Mouse (Mus musculus) liver, postnatal 0 days (tissue): ENCODE measurements around the gene Kyat1. TPM values are rescaled to one million over a fixed set of nuclear protein-coding genes. Genes with fewer than 3 reads are reported as not detected.

Source experiments
- ATAC-seq: fragments of 200-750 bp; cut with Nextera tagmentation; 2 replicates; pipeline ENCODE4 v1.8.0; 2017; ENCODE audit warnings: mild to moderate bottlenecking, moderate library complexity
- DNase-seq: peaks from one replicate; pipeline ENCODE4 v3.0.0-alpha.2; 2016
- H3K27ac ChIP-seq: fragments of 300-500 bp; sonication (generic); 2 replicates; pipeline ENCODE4 v1.5.1; 2014; ENCODE audit warnings: antibody characterized with exemption, moderate library complexity, mild to moderate bottlenecking, low read depth
- H3K27me3 ChIP-seq: fragments of 300-500 bp; sonication (generic); 2 replicates; pipeline ENCODE4 v1.6.1; 2014; ENCODE audit warnings: low read length, control low read depth, mixed read lengths; ENCODE audit not compliant: insufficient read depth
- H3K36me3 ChIP-seq: fragments of 300-500 bp; sonication (generic); replicated peaks from 2 replicates; pipeline ENCODE4 v1.6.1; 2014; ENCODE audit warnings: mild to moderate bottlenecking, control low read depth, low read length, moderate library complexity, mixed read lengths; ENCODE audit not compliant: insufficient read depth
- H3K4me1 ChIP-seq: fragments of 300-500 bp; sonication (generic); 2 replicates; pipeline ENCODE4 v1.6.1; 2014; ENCODE audit warnings: antibody characterized with exemption, mild to moderate bottlenecking, control low read depth; ENCODE audit not compliant: insufficient read depth
- H3K4me2 ChIP-seq: fragments of 300-500 bp; sonication (generic); 2 replicates; pipeline ENCODE4 v1.6.1; 2014; ENCODE audit warnings: low read depth, mild to moderate bottlenecking, low read length, moderate library complexity, mixed read lengths
- H3K4me3 ChIP-seq: fragments of 300-500 bp; sonication (generic); 2 replicates; pipeline ENCODE4 v1.5.1; 2014; ENCODE audit warnings: low read depth, low read length
- H3K9ac ChIP-seq: fragments of 300-500 bp; sonication (generic); replicated peaks from 2 replicates; pipeline ENCODE4 v1.6.1; 2014; ENCODE audit warnings: mild to moderate bottlenecking, moderate library complexity
- H3K9me3 ChIP-seq: fragments of 300-500 bp; sonication (generic); 2 replicates; pipeline ENCODE4 v1.6.1; 2016; ENCODE audit warnings: mild to moderate bottlenecking, control low read depth, low read length, mixed read lengths
- CTCF ChIP-seq: sonication (generic); IDR thresholded peaks from 2 replicates; pipeline ENCODE4 v1.5.1; 2016; ENCODE audit warnings: antibody characterized with exemption, low read depth
- EP300 ChIP-seq: IDR thresholded peaks from 2 replicates; pipeline ENCODE4 v1.6.1; 2016; ENCODE audit warnings: antibody characterized with exemption, low read depth, mild to moderate bottlenecking
- WGBS: fragments of 180-500 bp; shearing (Covaris S2); extraction: QIAGEN DNeasy Blood & Tissue Kit; methylation state at CpG from one replicate; pipeline ENCODE4 v1.1.7; 2014; ENCODE audit not compliant: insufficient replicate concordance; 5-methylcytosine and 5-hydroxymethylcytosine counted together
- polyA plus RNA-seq: library from polyadenylated mRNA; unstranded; fragments of >200 nt; fragmentation: Nextera tagmentation; extraction: Ambion mirVana; gene quantifications from 2 replicates; pipeline ENCODE4 v1.2.1, GENCODE M21; 2015

The Kyat1 gene
- 32.2 and 32.3 TPM in 2 replicates for polyA plus RNA-seq

DNA sequence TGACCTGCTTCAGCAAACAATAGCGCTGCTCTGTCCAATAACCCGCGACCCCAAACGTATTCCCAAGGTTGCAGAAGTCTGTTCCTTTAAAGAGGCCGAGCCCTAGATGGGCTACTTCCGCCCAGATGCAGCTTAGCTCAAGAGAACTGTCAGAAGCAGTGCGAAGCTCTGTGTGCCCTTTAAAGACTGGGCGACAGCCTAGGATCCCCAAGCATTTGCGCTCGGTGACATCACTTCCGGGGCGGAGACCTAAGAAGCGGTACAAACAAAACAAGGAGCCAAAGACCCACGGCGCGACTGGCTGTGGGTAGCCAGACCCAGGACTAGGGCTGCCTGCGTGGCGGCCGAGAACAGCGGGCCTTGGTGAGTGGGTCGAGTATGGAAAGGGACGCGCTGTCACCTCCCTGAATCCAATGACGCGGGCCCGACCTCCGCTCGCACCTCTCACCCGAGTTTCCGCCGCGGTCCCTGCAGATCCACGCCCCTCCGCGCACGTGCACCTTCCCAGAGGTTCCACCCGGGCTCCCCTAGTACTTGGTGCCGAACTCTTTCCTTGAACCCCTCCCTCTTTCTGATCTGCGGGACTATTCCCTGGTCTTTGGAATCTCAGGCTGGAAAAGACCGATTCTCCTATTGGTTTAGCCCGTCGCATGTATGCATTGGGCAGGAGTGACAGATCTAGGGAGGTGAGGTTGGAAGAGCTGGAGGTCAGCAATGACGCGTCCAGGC, at the start of gene Kyat1:
Gene Kyat1, minus strand, starts transcription at position 219 of the 729 bp plus-strand sequence.
- ATAC-seq (peak; percentile 88), DNase-seq (peak; percentile 94)
- H3K27me3 ChIP-seq = no peaks in the 10 kb centered on the region
- H3K9ac ChIP-seq = peak within 1 kb of the TSS; percentile 77
- no peaks in the 10 kb centered on the region for H3K36me3 ChIP-seq
- TF ChIP-seq EP300 = 0 out of 2 replicates have a peak, but pooled peaks have one; percentile 34
- no peak for TF ChIP-seq CTCF
- no peaks in the 10 kb centered on the region for H3K9me3 ChIP-seq
- H3K27ac ChIP-seq = peak within 1 kb of the TSS; percentile 93
- peaks cover 16% of the 10 kb centered on the region for H3K4me1 ChIP-seq
- H3K4me2 ChIP-seq = peak within 1 kb of the TSS; percentile 95
- peak within 1 kb of the TSS; percentile 80 for H3K4me3 ChIP-seq
- 1% methylated on average over 44 of the region's 44 CpGs for WGBS

DNA sequence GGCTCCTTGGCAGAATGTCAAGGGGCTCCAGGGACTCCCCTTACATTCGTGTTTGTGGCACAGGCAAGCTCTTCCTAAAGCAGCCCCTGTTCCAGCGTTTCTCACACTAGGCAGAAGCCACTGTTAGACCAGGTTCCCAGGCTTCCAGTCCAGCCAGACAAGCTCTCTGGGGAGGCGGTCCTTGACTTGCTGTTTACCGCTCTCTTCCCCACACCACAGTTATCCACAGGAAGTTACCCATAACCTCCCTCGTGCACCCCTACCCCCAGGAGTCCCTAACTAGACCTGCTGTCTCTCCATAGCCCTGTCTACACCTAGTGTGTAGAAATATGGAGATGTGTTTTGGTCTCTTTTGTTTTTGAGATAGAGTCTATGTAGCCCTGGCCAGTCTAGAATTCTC, 48.2 kb upstream of the Kyat1 start:
- peaks cover 14% of the 10 kb centered on the region for H3K4me1 ChIP-seq
- H3K36me3 ChIP-seq = peaks cover 54% of the 10 kb centered on the region
- no peak for ATAC-seq
- no peaks in the 10 kb centered on the region for H3K27me3 ChIP-seq
- no peaks in the 10 kb centered on the region for H3K9me3 ChIP-seq
- H3K4me2 ChIP-seq = no peak overlapping the region
- WGBS = 46% methylated on average over 5 of the region's 5 CpGs
- TF ChIP-seq EP300 = no peak
- no peak for TF ChIP-seq CTCF
- no peak overlapping the region for H3K27ac ChIP-seq
- H3K9ac ChIP-seq = no peak overlapping the region
- no peak for DNase-seq
- no peak overlapping the region for H3K4me3 ChIP-seq

DNA sequence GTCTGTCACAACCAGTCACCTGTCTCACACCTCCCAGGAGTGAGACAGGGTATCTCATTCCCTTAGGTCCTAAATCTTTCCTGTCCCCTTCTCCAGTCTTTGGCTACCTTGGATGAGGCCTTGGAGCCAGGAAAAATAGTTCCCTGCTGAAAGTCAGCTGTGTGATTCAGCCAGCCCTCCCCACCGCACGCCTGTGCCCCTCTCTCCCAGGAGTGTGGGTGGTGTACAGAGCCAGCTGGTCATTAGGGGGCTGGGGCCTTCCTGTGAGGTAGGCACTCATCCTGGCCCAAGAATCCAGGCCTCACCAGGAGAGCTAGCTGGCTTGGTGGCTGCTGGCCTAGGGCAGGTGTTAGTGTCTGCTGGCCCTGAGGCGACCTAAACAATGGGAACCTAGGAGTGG, 46.9 kb upstream of the Kyat1 start:
- no peak overlapping the region for H3K4me2 ChIP-seq
- H3K36me3 ChIP-seq = peaks cover 55% of the 10 kb centered on the region
- ATAC-seq (no peak), DNase-seq (no peak)
- H3K27ac ChIP-seq = no peak overlapping the region
- no peak for TF ChIP-seq CTCF
- no peak for TF ChIP-seq EP300
- peaks cover 12% of the 10 kb centered on the region for H3K4me1 ChIP-seq
- WGBS = 71% methylated on average over 3 of the region's 3 CpGs
- H3K27me3 ChIP-seq = no peaks in the 10 kb centered on the region
- no peak overlapping the region for H3K9ac ChIP-seq
- no peaks in the 10 kb centered on the region for H3K9me3 ChIP-seq
- H3K4me3 ChIP-seq = no peak overlapping the region

DNA sequence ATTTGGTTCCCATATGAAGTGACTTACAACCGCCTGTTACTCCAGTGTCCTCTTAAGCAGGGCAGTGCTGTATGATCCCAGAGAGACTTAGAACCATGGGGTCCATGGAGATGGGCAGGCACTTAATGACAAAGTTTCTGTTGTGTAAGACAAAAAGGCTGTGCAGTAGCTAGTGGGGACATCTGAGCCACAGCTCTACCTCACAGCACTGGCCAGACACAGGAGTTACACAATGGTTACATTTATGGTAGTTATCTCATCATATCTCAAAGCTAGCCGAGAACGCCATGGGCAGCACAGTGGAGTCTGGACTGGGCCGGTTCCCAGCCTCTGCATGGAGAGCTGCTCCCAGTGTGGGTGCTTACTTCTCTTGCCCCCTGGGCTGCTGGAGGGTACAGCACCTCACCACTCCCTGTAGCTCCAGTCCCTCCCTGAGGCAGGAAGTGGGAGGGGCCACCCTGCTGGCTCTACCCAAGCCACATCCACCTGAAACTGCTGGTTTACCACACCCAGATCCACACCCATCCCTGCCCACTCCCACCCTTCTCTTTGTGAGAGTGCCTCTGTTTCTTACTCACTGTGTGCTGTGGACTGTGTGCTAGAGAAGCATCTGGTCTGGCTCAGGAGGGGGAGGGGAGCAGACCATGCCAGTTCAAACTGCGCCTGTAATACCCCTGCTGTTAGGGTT, 45.9 kb upstream of the Kyat1 start:
- 47% methylated on average over 5 of the region's 5 CpGs for WGBS
- Histone ChIP-seq H3K27ac (peak overlapping the region; percentile 24; the same call in 1 of the 2 replicates), H3K36me3 (peaks cover 50% of the 10 kb centered on the region), H3K9me3 (no peaks in the 10 kb centered on the region), H3K4me1 (peaks cover 15% of the 10 kb centered on the region), H3K9ac (no peak overlapping the region), H3K4me2 (no peak overlapping the region), H3K4me3 (no peak overlapping the region), H3K27me3 (no peaks in the 10 kb centered on the region)
- DNase-seq (peak; percentile 68), ATAC-seq (peak; percentile 64)
- TF ChIP-seq CTCF (no peak), EP300 (no peak)

DNA sequence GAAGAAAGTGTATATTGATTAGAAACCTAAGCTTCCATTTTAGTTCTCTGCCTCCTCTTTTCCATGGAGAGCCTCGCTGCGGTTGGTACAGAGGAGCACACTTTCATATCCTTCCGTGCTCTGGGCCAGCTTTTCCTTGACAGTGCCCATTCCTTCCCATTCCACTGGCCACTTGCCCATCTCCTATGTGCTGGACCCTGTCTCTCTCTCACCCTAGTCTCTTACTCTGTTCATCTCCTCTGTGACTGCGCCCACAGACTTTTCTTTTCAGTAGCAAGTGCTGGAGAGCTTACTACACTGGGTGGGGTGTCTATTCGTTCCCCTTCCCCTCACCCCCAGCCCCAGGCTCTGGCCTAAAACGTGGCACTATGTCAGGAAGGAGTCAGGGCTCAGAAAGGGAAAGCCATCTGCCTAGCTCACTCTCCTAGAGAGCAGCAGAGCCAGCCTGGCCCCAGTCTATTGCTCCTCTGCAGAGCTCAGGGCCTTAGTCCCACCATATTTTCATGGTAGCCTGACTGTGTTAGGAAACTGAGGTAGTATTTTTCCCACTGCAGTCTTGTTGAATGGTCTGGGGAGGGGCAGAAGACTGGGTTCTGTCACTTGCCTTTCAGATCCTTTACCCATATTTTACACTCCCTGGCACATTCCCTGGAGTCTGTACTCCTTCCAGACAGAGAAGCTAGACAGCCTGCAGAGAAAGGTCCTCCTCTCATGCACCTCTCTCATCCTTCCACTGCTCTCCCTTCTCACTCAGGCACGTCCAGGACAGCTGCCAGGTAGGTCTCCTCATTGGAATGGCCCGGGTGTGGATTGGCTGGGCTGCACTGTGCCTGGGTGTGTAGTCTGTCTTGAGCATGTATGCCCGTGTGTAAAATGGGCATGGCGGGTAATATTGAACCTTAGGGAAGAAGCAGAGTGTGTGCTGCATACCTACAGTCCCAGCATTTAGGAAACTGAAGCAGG, 44.8 kb upstream of the Kyat1 start:
- Histone ChIP-seq H3K9me3 (no peaks in the 10 kb centered on the region), H3K4me3 (no peak overlapping the region), H3K4me1 (peaks cover 26% of the 10 kb centered on the region), H3K27me3 (no peaks in the 10 kb centered on the region), H3K27ac (no peak overlapping the region; the same call in 1 of the 2 replicates), H3K36me3 (peaks cover 41% of the 10 kb centered on the region), H3K9ac (no peak overlapping the region), H3K4me2 (no peak overlapping the region)
- no peak for TF ChIP-seq EP300
- TF ChIP-seq CTCF = no peak
- no peak for ATAC-seq
- WGBS = 79% methylated on average over 10 of the region's 10 CpGs
- DNase-seq = no peak
